Mouse (Mus musculus) neural tube, embryonic 11.5 days (tissue): Measurements from ENCODE around the gene Arsb. TPM values are rescaled to one million over a fixed set of nuclear protein-coding genes. Genes with fewer than 3 reads are reported as not detected.
"Not testable (repeated sequence)": the region's sequence is repeated elsewhere in the genome, so short reads cannot be mapped to it uniquely, and the experiment has no call there.

Experiments used
- ATAC-seq: fragments of 200-750 bp; cut with Nextera tagmentation; 2 replicates; pipeline ENCODE4 v1.8.0; 2017; ENCODE audit warnings: moderate number of reproducible peaks, mild to moderate bottlenecking, moderate TSS enrichment, moderate library complexity; ENCODE audit not compliant: insufficient read depth, low FRiP score, low TSS enrichment
- DNase-seq: peaks from one replicate; pipeline ENCODE4 v3.0.0-alpha.2; 2015; ENCODE audit warnings: low spot score
- H3K27ac ChIP-seq: fragments of 300-500 bp; sonication (generic); 2 replicates; pipeline ENCODE4 v1.5.1; 2014; ENCODE audit warnings: low read depth, mild to moderate bottlenecking, low read length
- H3K27me3 ChIP-seq: fragments of 300-500 bp; sonication (generic); 2 replicates; pipeline ENCODE4 v1.6.1; 2014; ENCODE audit warnings: mild to moderate bottlenecking, low read length, mixed read lengths; ENCODE audit not compliant: control insufficient read depth, insufficient read depth
- H3K36me3 ChIP-seq: fragments of 300-500 bp; sonication (generic); 2 replicates; pipeline ENCODE4 v1.6.1; 2014; ENCODE audit warnings: mild to moderate bottlenecking, low read length, moderate library complexity, mixed read lengths; ENCODE audit not compliant: control insufficient read depth, insufficient read depth
- H3K4me1 ChIP-seq: fragments of 300-500 bp; sonication (generic); 2 replicates; pipeline ENCODE4 v1.6.1; 2014; ENCODE audit warnings: low read length, mixed read lengths; ENCODE audit not compliant: control insufficient read depth, insufficient read depth
- H3K4me2 ChIP-seq: fragments of 300-500 bp; sonication (generic); 2 replicates; pipeline ENCODE4 v1.6.1; 2014; ENCODE audit warnings: low read depth, mild to moderate bottlenecking, moderate library complexity
- H3K4me3 ChIP-seq: fragments of 300-500 bp; sonication (generic); 2 replicates; pipeline ENCODE4 v1.5.1; 2014; ENCODE audit warnings: low read depth, low read length
- H3K9ac ChIP-seq: fragments of 300-500 bp; sonication (generic); 2 replicates; pipeline ENCODE4 v1.6.1; 2014; ENCODE audit warnings: mild to moderate bottlenecking, low read length
- H3K9me3 ChIP-seq: fragments of 300-500 bp; sonication (generic); 2 replicates; pipeline ENCODE4 v1.6.1; 2016; ENCODE audit warnings: low read length; ENCODE audit not compliant: control insufficient read depth
- WGBS: fragments of 180-500 bp; shearing (Covaris S2); extraction: QIAGEN DNeasy Blood & Tissue Kit; methylation state at CpG from one replicate; pipeline ENCODE4 v1.1.7; 2014; 5-methylcytosine and 5-hydroxymethylcytosine counted together
- polyA plus RNA-seq: library from polyadenylated mRNA; unstranded; fragments of >200 nt; fragmentation: Nextera tagmentation; extraction: Ambion mirVana; gene quantifications from 2 replicates; pipeline ENCODE4 v1.2.1, GENCODE M21; 2014

The Arsb gene
- polyA plus RNA-seq, 1 experiment from 2014 or later: 7.3 TPM

- no peaks in the 10 kb centered on the region for H3K4me1 ChIP-seq
- 77% methylated on average over 5 of the region's 5 CpGs for WGBS
- H3K9ac ChIP-seq: no peak overlapping the region
- no peak overlapping the region for H3K4me2 ChIP-seq
- no peaks in the 10 kb centered on the region for H3K27me3 ChIP-seq
- H3K36me3 ChIP-seq: no peaks in the 10 kb centered on the region
- H3K27ac ChIP-seq: no peak overlapping the region
- H3K9me3 ChIP-seq: no peaks in the 10 kb centered on the region
- DNase-seq (no peak), ATAC-seq (no peak)
- no peak overlapping the region for H3K4me3 ChIP-seq
Observed at GRCm38 (mm10) chr13:93797011-93797600, 25.7 kb downstream of the Arsb start.

GRCm38 (mm10) chr13:93810311-93810710 lies 38.9 kb downstream of the Arsb start:
- H3K4me2 ChIP-seq, H3K27me3 ChIP-seq, H3K36me3 ChIP-seq, H3K27ac ChIP-seq, H3K4me3 ChIP-seq, H3K4me1 ChIP-seq, ATAC-seq, DNase-seq, H3K9ac ChIP-seq, H3K9me3 ChIP-seq: not testable (repeated sequence)
- 83% methylated on average over 2 of the region's 2 CpGs for WGBS

GRCm38 (mm10) chr13:93814081-93814480 lies 42.7 kb downstream of the Arsb start:
- Histone ChIP-seq H3K4me1 (no peaks in the 10 kb centered on the region), H3K36me3 (no peaks in the 10 kb centered on the region), H3K4me2 (no peak overlapping the region), H3K4me3 (no peak overlapping the region), H3K9ac (no peak overlapping the region), H3K9me3 (no peaks in the 10 kb centered on the region), H3K27ac (no peak overlapping the region), H3K27me3 (no peaks in the 10 kb centered on the region)
- no peak for DNase-seq
- 95% methylated on average over 6 of the region's 6 CpGs for WGBS
- no peak for ATAC-seq

GRCm38 (mm10) chr13:93814676-93815075 lies 43.2 kb downstream of the Arsb start:
- WGBS: 95% methylated on average over 12 of the region's 12 CpGs
- Histone ChIP-seq H3K36me3 (no peaks in the 10 kb centered on the region), H3K27me3 (no peaks in the 10 kb centered on the region), H3K9me3 (no peaks in the 10 kb centered on the region), H3K4me1 (no peaks in the 10 kb centered on the region), H3K4me2 (no peak overlapping the region), H3K27ac (no peak overlapping the region), H3K9ac (no peak overlapping the region), H3K4me3 (no peak overlapping the region)
- ATAC-seq (no peak), DNase-seq (no peak)

GRCm38 (mm10) chr13:93815128-93815527 lies 43.7 kb downstream of the Arsb start:
- DNase-seq: no peak
- no peak for ATAC-seq
- Histone ChIP-seq H3K4me3 (no peak overlapping the region), H3K36me3 (no peaks in the 10 kb centered on the region), H3K27me3 (no peaks in the 10 kb centered on the region), H3K4me2 (no peak overlapping the region), H3K9me3 (no peaks in the 10 kb centered on the region), H3K27ac (no peak overlapping the region), H3K4me1 (no peaks in the 10 kb centered on the region), H3K9ac (no peak overlapping the region)
- 88% methylated on average over 11 of the region's 11 CpGs for WGBS

- Histone ChIP-seq H3K9ac (no peak overlapping the region), H3K27ac (no peak overlapping the region), H3K9me3 (no peaks in the 10 kb centered on the region), H3K4me2 (no peak overlapping the region), H3K27me3 (no peaks in the 10 kb centered on the region), H3K36me3 (no peaks in the 10 kb centered on the region), H3K4me3 (no peak overlapping the region), H3K4me1 (no peaks in the 10 kb centered on the region)
- DNase-seq: no peak
- WGBS: 93% methylated on average over 2 of the region's 2 CpGs
- no peak for ATAC-seq
Observed at GRCm38 (mm10) chr13:93816127-93816526, 44.7 kb downstream of the Arsb start.

- Histone ChIP-seq H3K9me3 (no peaks in the 10 kb centered on the region), H3K4me3 (no peak overlapping the region), H3K27me3 (no peaks in the 10 kb centered on the region), H3K4me1 (no peaks in the 10 kb centered on the region), H3K36me3 (no peaks in the 10 kb centered on the region), H3K27ac (no peak overlapping the region), H3K9ac (no peak overlapping the region), H3K4me2 (no peak overlapping the region)
- 59% methylated on average over 9 of the region's 9 CpGs for WGBS
- no peak for DNase-seq
- ATAC-seq: no peak
Observed at GRCm38 (mm10) chr13:93816688-93817331, 45.4 kb downstream of the Arsb start.

- H3K4me2 ChIP-seq: no peak overlapping the region
- no peaks in the 10 kb centered on the region for H3K4me1 ChIP-seq
- H3K27me3 ChIP-seq: no peaks in the 10 kb centered on the region
- ATAC-seq: no peak
- no peak overlapping the region for H3K4me3 ChIP-seq
- H3K9ac ChIP-seq: no peak overlapping the region
- H3K9me3 ChIP-seq: no peaks in the 10 kb centered on the region
- H3K36me3 ChIP-seq: no peaks in the 10 kb centered on the region
- no peak for DNase-seq
- 88% methylated on average over 4 of the region's 4 CpGs for WGBS
- H3K27ac ChIP-seq: no peak overlapping the region
Observed at GRCm38 (mm10) chr13:93820173-93820572, 48.7 kb downstream of the Arsb start.

GRCm38 (mm10) chr13:93822001-93822400 lies 50.6 kb downstream of the Arsb start:
- H3K4me2 ChIP-seq: no peak overlapping the region
- no peaks in the 10 kb centered on the region for H3K27me3 ChIP-seq
- no peaks in the 10 kb centered on the region for H3K4me1 ChIP-seq
- no peak overlapping the region for H3K4me3 ChIP-seq
- no peak overlapping the region for H3K27ac ChIP-seq
- DNase-seq (no peak), ATAC-seq (no peak)
- H3K9me3 ChIP-seq: no peaks in the 10 kb centered on the region
- no peak overlapping the region for H3K9ac ChIP-seq
- no peaks in the 10 kb centered on the region for H3K36me3 ChIP-seq
- WGBS: 69% methylated on average over 6 of the region's 6 CpGs
